Mouse (Mus musculus) hindbrain, embryonic 14.5 days (tissue): ENCODE data around the gene Ptn. TPM values are rescaled to one million over a fixed set of nuclear protein-coding genes. Genes with fewer than 3 reads are reported as not detected.

Source experiments
- ATAC-seq: fragments of 200-750 bp; cut with Nextera tagmentation; 2 replicates; pipeline ENCODE4 v1.8.0; 2017; ENCODE audit warnings: moderate number of reproducible peaks, mild to moderate bottlenecking, moderate TSS enrichment, moderate library complexity; ENCODE audit not compliant: low FRiP score
- DNase-seq: peaks from one replicate; pipeline ENCODE4 v3.0.0-alpha.2; 2015; ENCODE audit warnings: low spot score
- H3K27ac ChIP-seq: fragments of 300-500 bp; sonication (generic); 2 replicates; pipeline ENCODE4 v1.5.1; 2014; ENCODE audit warnings: mild to moderate bottlenecking, moderate library complexity
- H3K27me3 ChIP-seq: fragments of 300-500 bp; sonication (generic); 2 replicates; pipeline ENCODE4 v1.6.1; 2014; ENCODE audit warnings: mild to moderate bottlenecking, low read length, mixed read lengths; ENCODE audit not compliant: control insufficient read depth, insufficient read depth
- H3K36me3 ChIP-seq: fragments of 300-500 bp; sonication (generic); replicated peaks from 2 replicates; pipeline ENCODE4 v1.6.1; 2014; ENCODE audit not compliant: control insufficient read depth, insufficient read depth
- H3K4me1 ChIP-seq: fragments of 300-500 bp; sonication (generic); replicated peaks from 2 replicates; pipeline ENCODE4 v1.6.1; 2014; ENCODE audit warnings: antibody characterized with exemption, low read length, mixed read lengths; ENCODE audit not compliant: control insufficient read depth, insufficient read depth
- H3K4me2 ChIP-seq: fragments of 300-500 bp; sonication (generic); replicated peaks from 2 replicates; pipeline ENCODE4 v1.6.1; 2014; ENCODE audit warnings: mild to moderate bottlenecking, moderate library complexity
- H3K4me3 ChIP-seq: fragments of 300-500 bp; sonication (generic); replicated peaks from 2 replicates; pipeline ENCODE4 v1.5.1; 2014; ENCODE audit warnings: mild to moderate bottlenecking, low read length
- H3K9ac ChIP-seq: fragments of 300-500 bp; sonication (generic); 2 replicates; pipeline ENCODE4 v1.6.1; 2014
- H3K9me3 ChIP-seq: fragments of 300-500 bp; sonication (generic); 2 replicates; pipeline ENCODE4 v1.6.1; 2016; ENCODE audit warnings: low read length; ENCODE audit not compliant: control insufficient read depth
- WGBS: fragments of 180-500 bp; shearing (Covaris S2); extraction: QIAGEN DNeasy Blood & Tissue Kit; methylation state at CpG from one replicate; pipeline ENCODE4 v1.1.7; 2014; 5-methylcytosine and 5-hydroxymethylcytosine counted together
- polyA plus RNA-seq: library from polyadenylated mRNA; unstranded; fragments of >200 nt; fragmentation: Nextera tagmentation; extraction: Ambion mirVana; gene quantifications from 2 replicates; pipeline ENCODE4 v1.2.1, GENCODE M21; 2014

Ptn gene
- polyA plus RNA-seq, 1 experiment from 2014 or later = 732 TPM

DNA sequence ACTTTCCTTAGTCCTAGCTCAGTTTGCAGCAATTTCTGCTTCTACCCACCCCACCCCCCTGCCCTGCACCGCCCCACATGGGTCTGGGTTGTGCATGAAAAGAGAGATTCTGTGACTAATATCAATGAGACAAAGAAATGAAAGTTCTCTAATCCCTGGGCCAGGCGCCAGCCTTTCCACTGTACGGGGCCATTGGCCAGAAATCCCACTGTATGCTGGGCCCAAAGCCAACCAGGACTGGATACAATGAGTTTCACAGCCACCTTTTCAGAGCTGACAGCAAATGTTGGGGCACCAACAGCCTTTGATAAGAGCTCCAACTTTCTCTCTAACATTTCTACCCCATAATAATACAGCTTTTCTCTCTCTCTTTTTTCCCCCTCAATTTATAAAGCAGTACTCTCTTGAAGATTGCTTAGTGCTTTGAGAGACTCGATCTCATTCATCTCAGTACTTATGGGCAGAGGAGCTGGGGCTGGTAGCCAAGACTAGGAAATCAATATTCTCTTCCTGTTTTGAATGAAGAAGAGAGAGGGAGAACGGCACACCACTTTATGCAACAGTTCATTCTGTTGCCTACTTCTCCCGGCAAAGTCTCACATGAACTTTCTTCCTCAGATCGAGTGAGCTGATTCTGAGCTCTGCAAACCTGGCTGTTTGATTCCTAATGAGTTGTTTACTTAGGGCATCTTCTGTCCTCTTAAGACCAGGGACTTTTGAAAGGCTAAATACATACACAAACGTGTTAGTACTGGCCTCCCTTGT lies 9.2 kb upstream of the Ptn start:
- H3K9me3 ChIP-seq = no peaks in the 10 kb centered on the region
- no peak overlapping the region for H3K4me3 ChIP-seq
- H3K36me3 ChIP-seq = no peaks in the 10 kb centered on the region
- 32% methylated on average over 8 of the region's 8 CpGs for WGBS
- no peak overlapping the region for H3K9ac ChIP-seq
- H3K27ac ChIP-seq = peak overlapping the region; percentile 71
- H3K4me2 ChIP-seq = no peak overlapping the region
- DNase-seq (peak; percentile 88), ATAC-seq (peak; percentile 97)
- peaks cover 5% of the 10 kb centered on the region; the same call in 1 of the 2 replicates for H3K4me1 ChIP-seq
- H3K27me3 ChIP-seq = no peaks in the 10 kb centered on the region

DNA sequence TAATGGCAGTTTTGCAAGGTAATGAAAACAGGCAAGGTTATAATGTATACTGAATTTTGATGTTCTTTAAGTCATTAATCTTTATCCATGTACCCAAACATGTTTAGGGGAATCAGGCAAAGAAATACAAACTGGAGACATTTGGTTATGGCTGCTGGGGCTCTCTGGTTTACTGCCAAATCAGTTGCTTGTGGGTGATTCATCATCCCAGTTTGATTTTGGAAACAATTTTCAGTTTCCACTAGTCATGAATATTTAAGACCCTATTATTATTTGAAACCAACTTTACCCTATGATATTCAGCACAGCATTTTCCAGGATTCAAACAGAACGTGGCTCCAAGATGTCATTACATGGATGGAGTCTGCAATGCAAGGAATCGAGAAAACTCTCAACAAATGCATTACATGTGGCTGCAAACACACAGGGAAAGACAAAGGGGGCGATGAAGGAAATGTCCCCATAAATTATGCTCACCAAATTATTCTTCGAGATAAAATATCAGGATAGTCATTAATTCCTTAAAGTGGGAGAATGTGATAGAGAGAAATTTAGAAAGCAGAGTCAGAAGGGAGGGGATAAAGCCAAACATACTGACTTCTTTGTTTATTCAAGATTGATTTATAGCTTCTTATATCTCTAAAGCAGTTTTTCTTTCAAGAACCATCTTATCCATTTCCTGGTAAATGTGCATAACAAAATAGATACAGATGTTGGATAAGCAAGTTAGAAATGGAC lies 8.4 kb upstream of the Ptn start:
- 53% methylated on average over 4 of the region's 4 CpGs for WGBS
- no peak overlapping the region for H3K4me2 ChIP-seq
- H3K27me3 ChIP-seq = no peaks in the 10 kb centered on the region
- H3K4me3 ChIP-seq = no peak overlapping the region
- H3K4me1 ChIP-seq = peaks cover 5% of the 10 kb centered on the region; the same call in 1 of the 2 replicates
- no peaks in the 10 kb centered on the region for H3K36me3 ChIP-seq
- no peaks in the 10 kb centered on the region for H3K9me3 ChIP-seq
- H3K27ac ChIP-seq = peak overlapping the region; percentile 71
- ATAC-seq = no peak
- DNase-seq = no peak
- H3K9ac ChIP-seq = no peak overlapping the region

DNA sequence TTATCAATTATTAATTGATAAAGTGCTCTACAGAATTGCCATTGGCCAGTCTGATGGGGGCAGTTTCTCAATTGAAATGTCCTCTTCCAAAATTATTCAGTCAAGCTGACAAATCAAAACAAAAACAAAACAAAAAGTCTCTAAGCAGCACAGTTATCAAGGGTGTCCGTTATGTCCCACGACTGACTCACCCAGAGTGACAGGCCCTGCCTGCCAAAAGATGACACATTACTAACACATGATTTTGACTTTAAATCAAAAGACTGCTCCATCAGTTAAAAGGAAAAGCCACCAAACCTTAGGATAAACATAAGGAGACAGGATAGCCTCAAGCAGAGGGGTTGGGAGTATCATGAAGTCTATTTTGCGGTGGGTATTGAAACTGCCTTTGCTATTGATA lies 6.6 kb upstream of the Ptn start:
- Histone ChIP-seq H3K27ac (no peak overlapping the region), H3K36me3 (no peaks in the 10 kb centered on the region), H3K27me3 (no peaks in the 10 kb centered on the region), H3K9ac (no peak overlapping the region), H3K4me2 (no peak overlapping the region), H3K4me3 (no peak overlapping the region), H3K9me3 (no peaks in the 10 kb centered on the region), H3K4me1 (peaks cover 5% of the 10 kb centered on the region; the same call in 1 of the 2 replicates)
- 93% methylated on average over 3 of the region's 3 CpGs for WGBS
- ATAC-seq = no peak
- no peak for DNase-seq

DNA sequence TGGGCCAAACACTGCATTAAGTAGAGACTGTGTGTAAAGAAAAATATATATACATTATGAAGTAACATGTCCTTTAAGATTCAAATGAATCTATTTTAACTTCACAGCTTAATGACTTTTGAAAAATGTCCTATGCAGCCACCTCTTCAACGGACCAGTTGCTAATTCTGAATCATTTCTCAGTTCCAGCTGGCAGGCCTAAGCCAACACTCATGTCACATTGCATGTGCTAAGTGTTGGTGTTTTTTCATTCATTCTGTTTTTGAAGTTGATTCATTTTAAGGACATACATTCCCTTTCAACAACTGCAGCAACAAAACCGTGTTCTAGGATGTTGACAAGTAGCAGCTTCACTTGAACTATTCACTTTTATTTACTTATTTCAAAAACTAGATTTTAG lies 6.0 kb upstream of the Ptn start:
- 85% methylated on average over 2 of the region's 2 CpGs for WGBS
- no peak overlapping the region for H3K4me2 ChIP-seq
- DNase-seq = no peak
- no peaks in the 10 kb centered on the region for H3K27me3 ChIP-seq
- no peaks in the 10 kb centered on the region for H3K36me3 ChIP-seq
- peaks cover 6% of the 10 kb centered on the region for H3K4me1 ChIP-seq
- no peak overlapping the region for H3K9ac ChIP-seq
- no peaks in the 10 kb centered on the region for H3K9me3 ChIP-seq
- no peak for ATAC-seq
- no peak overlapping the region for H3K4me3 ChIP-seq
- H3K27ac ChIP-seq = no peak overlapping the region

DNA sequence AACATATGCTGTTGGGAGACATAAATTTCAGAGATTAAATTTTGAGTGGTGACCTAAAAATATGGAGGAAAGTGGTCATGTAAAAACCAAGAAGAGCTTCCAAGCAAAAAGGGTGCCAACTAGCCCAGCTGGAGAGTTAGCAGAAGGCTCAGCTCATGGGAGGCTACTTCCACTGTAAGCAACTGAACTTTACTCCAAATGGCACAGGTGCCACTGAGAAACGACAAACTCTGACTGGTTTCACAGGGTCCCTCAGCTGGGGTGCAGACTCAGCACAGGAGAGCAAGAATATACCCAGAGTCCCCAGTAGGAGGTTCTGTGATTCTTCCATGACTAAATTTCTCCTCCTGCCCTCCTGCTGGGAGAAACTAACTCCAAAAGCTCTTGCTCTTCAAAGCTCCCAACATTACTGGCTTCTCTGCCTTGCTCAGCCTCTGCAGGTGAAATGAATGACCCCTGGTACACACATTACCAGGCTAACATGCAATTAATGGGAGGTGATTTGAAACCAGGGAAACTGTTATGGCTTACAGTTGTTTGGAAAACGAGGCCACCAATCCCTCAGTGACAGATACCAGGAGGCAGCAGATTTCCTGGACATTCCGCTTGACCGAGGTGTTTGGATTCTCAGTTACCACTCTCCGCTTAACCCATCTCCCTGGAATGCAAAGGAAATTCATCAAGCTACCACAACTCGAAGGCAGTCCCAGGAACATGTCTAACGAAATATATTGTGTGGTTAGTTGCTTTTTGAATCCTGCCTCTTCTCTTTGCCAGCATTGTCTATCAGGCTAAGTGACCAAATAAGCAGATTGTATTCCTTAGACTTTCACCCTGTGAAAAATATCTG lies 2.9 kb upstream of the Ptn start:
- H3K9me3 ChIP-seq = no peaks in the 10 kb centered on the region
- H3K27me3 ChIP-seq = no peaks in the 10 kb centered on the region
- H3K4me2 ChIP-seq = no peak overlapping the region
- H3K36me3 ChIP-seq = no peaks in the 10 kb centered on the region
- H3K4me1 ChIP-seq = peaks cover 20% of the 10 kb centered on the region; the same call in 1 of the 2 replicates
- H3K27ac ChIP-seq = no peak overlapping the region
- DNase-seq = no peak
- H3K9ac ChIP-seq = no peak overlapping the region
- ATAC-seq = no peak
- H3K4me3 ChIP-seq = no peak overlapping the region
- WGBS = 79% methylated on average over 7 of the region's 7 CpGs

DNA sequence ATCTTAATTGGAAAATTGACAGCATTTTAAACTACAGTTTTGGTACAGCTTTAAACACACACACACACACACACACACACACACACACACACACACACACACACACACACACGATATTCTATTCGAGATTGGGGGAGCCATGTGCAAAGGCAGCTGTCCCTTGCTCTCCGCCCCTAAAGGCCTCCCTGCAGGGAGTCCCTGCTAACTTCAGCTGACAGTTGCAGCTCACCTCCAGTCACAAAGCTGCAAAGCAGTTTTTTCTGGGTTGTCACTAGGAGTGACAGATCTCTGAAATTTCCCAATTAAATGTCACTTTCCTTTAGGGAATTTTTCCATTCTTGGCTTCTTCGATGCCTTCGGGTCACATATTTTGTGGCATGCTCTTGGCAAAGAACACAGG lies 428 bp upstream of the Ptn start:
- H3K36me3 ChIP-seq = peaks cover 8% of the 10 kb centered on the region; the same call in 1 of the 2 replicates
- no peaks in the 10 kb centered on the region for H3K27me3 ChIP-seq
- ATAC-seq (peak; percentile 32; the same call in 1 of the 2 replicates), DNase-seq (no peak)
- H3K9ac ChIP-seq = peak overlapping the region; percentile 81
- H3K27ac ChIP-seq = peak overlapping the region; percentile 92
- no peaks in the 10 kb centered on the region for H3K9me3 ChIP-seq
- peak overlapping the region; percentile 70 for H3K4me2 ChIP-seq
- 8% methylated on average over 5 of the region's 5 CpGs for WGBS
- peaks cover 30% of the 10 kb centered on the region for H3K4me1 ChIP-seq
- peak overlapping the region; percentile 63 for H3K4me3 ChIP-seq

DNA sequence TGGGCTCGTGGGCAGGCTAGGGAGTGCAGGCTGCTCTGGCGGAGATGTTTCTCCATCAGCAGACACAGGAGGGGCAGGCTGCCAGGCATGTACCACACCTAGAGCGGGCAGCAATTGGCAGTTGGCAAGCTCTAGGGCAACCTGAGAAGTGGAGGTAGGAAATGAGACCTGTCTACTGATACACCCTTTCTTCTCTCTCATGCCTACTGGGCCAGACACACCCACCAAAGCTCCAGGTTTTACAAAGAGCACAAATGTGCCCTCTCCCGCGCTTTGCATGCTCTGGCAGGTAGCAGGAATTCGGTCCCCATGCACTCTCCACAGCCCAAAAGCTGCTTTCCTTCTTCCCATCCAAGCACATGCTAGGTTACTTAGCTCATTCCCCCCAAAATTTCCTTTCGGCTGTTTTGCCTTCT lies 701 bp downstream of the Ptn start:
- peak overlapping the region; percentile 63 for H3K4me3 ChIP-seq
- peak overlapping the region; percentile 92 for H3K27ac ChIP-seq
- H3K4me2 ChIP-seq = peak overlapping the region; percentile 70
- H3K9me3 ChIP-seq = no peaks in the 10 kb centered on the region
- H3K27me3 ChIP-seq = no peaks in the 10 kb centered on the region
- DNase-seq = no peak
- peak; percentile 48 for ATAC-seq
- under 1% methylated on average over 7 of the region's 7 CpGs for WGBS
- peaks cover 35% of the 10 kb centered on the region for H3K4me1 ChIP-seq
- H3K36me3 ChIP-seq = peaks cover 8% of the 10 kb centered on the region; the same call in 1 of the 2 replicates
- H3K9ac ChIP-seq = peak overlapping the region; percentile 81

DNA sequence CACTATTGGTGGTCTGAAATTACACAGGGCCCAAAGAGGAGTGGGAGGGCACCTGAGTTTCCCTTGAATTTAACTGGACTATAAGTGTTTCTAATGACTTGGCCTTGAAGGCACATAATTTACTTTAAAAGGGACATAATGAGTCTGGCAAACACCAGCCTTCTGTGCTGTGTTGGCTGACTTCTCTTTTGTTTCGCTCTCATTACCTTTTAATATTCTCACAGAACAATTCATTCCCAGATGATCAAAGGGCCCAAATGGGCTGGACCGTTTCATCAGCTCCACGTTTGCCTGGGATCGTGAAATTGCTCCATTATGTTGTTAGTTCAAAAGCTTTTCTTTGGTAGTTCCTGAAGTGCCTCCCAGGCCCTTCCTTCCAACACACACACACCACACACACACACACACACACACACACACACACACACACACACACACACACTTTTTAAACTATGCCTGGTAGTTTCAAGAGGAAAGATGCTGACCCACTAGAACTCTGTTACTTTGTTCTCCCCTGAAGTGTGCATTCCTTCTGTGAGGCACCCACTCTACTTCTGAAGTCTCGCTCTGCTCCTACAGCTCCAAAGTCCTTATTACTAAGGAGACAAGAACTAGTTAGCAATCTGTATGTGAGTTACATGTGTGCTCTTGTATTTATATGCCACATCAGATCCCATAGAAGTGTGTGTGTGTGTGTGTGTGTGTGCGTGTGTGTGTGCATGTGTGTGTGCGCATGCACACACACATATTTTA lies 1.5 kb downstream of the Ptn start:
- peak overlapping the region; percentile 81 for H3K9ac ChIP-seq
- no peaks in the 10 kb centered on the region for H3K27me3 ChIP-seq
- no peaks in the 10 kb centered on the region for H3K9me3 ChIP-seq
- H3K27ac ChIP-seq = peak overlapping the region; percentile 92
- H3K4me1 ChIP-seq = peaks cover 35% of the 10 kb centered on the region
- peak overlapping the region; percentile 70 for H3K4me2 ChIP-seq
- peak overlapping the region; percentile 63 for H3K4me3 ChIP-seq
- H3K36me3 ChIP-seq = peaks cover 8% of the 10 kb centered on the region; the same call in 1 of the 2 replicates
- ATAC-seq (no peak), DNase-seq (no peak)
- WGBS = 16% methylated on average over 7 of the region's 7 CpGs
